Mouse (Mus musculus): ENCODE measurements at regions not wholly inside any gene's neighbourhood (a gene's known extent, or its start where the extent isn't known, plus 50 kb on each side); places are given as distances from the start of the nearest gene placed in this dataset.

DNA sequence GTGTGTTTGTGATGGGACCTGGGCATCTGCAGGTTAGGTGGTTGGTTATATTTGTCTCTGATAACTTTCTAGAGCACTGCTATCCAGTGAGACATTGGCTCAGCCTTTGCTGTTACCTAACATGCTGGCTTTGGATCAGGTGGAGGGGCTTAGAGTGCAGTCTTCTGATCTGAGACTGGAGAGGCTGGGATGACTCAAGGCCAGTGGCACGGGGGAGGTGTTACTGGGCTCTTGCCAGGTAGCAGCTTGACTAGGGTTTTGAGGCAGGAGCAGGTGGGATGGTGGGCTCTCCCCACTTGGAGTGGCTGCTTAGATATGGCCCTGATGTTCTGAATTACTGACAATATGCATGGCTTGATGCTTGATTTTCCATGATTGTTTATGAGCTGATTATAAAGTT lies 236.0 kb downstream of the Zfp704 start:
- DNase-seq: peak; percentile 38 to 47

DNA sequence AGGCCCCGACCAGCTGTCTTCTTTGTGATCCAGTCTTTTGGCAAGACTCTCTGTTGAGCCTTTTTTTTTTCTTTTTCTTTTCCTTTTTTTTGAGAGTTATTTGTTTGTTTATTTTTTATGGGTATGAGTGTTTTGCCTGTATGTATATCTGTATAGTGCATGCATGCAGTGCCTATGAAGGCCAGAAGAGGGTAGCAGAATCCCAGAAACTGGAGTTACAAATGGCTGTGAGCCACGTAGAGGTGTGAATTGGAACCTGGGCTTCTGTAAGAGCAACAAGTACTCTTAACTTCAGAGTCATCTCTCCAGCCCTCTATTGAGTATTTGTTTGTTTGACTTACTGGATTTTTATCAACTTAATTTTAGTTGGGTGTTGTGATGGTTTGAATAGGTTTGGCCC lies 239.8 kb downstream of the Zfp704 start:
- no peak for DNase-seq

DNA sequence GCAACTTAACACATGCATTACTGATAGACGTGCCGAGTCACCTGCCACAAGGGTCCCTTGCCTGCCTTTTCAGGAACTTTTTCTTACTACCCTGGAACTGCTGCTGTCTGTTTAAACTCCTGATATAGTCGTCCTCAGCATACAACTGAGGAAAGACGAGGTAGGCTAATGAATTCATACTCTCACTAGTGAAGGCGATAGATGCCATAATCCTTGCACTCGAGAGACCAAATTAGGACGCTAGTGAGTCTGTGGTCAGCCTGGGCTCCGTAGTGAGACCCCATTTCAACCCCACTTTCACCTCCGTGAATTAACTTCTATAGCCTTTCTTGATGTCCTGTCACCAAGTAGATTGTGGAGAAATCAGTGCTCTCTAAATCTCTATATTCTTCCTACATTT lies 244.1 kb downstream of the Zfp704 start:
- no peak for DNase-seq

DNA sequence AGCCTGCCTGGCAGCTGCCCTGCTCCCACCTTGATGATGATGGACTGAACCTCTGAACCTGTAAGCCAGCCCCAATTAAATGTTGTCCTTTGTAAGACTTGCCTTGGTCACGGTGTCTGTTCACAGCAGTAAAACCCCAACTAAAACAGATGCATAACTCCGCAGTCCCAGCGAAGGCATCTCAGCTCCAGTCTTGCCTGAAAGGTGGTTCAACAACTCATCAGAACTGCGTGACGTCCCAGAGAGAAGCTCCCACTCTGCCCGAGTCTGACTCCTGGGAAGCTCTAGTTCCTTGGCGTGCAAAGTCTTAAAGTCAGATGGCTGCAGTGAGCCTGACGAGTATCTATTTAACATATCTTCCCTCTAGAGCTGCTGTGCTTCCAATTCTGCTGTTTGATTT lies 250.7 kb downstream of the Zfp704 start:
- no peak for DNase-seq

DNA sequence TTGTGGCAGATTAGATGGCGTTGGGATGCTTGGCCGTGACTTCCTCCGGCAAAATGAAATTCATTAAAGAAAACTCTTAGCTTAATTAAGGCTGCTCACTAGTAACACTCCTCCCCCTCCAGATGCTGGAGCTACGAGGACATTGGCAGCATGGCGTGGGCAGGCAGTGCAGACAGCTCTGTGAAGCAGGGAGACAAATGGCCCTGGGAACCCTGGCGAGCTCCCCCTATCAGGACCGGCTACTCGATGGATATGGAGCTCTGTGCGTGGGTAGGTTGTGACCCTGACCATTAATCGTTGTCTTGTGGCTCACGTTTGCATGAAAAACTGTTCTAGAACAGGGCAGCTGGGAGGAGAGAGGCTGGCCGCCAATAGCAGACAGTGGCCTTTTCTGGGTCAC lies 251.8 kb downstream of the Zfp704 start:
- no peak for DNase-seq

DNA sequence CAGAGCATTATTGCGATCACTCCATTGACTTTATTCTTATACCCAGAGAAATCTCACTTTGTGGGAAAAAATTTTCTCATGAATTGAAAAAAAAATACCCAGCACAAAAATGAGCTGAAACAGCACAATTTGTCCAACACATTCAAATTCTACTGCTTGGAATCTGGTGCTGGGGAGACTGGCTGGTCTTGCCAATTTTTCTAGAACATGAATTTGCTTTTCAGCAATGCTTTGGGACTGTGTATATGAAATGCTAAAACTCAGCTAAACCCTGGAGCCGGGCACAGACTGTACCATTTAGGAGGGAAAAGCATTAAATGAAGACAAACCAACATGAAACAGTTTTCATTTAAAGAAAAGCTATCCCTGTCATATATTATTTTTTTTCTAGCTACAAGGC lies 252.2 kb downstream of the Zfp704 start:
- DNase-seq: no peak

DNA sequence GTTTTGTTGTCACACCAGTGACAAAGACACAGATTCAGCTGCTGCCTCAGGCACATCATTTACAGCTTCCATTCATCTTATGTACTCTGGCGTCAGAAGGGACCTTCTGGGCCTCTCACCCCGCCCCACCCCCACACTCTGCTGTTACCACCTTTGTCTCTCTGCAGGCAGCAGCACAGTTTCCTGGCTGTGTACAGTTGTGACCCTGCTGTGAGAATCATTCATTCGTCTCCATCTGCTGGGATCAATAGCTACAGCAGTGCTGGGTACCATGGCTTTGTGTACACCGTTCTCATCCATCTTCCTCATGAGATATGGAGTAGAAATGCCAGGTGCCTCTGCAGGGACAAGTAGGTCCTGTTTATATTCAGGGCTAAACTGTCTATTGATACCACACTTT lies 254.0 kb downstream of the Zfp704 start:
- DNase-seq: no peak

DNA sequence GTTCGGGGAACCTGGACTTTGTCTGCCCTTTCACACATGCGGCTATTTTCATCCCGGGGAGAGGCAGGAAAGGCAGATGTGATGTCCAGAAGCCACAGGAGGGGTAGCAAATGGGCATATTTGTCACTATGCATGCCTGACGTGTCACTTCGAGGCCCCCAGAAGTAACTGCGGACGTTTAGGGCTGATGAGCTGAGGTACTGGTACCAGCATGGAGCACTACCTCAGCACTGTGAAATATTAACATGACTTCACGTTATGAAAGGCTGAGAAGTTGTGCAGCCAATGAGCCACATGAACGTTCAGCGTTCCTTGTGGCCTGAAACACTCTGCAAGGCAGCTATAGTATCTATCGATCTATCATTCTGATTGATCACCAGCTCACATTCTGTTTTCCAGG lies 255.1 kb downstream of the Zfp704 start:
- DNase-seq: no peak

DNA sequence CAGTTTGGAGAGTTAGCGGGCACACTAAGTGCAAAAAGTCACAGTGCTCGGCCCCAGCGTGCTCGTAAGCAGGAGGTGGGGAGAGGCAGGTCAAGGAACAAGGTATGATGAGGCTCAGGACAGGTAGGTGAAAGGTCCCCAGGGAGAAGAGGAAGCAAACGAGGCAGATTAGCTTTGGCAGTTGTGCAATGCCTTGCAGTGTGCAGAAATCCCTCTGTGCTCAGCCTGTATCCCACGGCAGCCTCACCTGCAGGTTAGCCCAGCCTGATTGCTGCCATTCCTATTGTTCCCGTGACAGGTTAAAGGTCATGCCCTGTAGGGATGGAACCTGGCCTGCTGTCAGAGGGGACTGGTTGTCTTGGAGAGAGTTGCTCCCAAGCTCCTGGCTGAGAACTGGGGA lies 257.6 kb downstream of the Zfp704 start:
- DNase-seq: no peak

DNA sequence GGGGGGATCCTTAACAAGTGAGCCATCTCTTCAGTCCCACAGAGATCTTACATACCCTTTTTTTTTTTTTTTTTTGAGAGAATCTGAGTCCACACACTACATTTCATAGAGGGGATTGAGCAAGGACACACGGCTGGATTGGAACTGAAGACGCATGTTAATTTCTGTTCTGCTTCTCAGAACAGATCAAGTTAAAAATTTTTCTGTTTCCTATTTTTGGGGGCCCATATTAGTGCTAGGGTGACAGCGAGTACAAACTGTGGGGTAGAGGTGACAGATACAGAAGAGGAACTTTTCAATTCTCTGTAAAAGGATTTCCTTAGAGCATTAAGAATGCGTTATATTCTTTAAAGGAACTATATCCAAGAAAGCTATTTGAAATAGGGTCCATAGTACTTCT lies 260.1 kb downstream of the Zfp704 start:
- no peak for DNase-seq

DNA sequence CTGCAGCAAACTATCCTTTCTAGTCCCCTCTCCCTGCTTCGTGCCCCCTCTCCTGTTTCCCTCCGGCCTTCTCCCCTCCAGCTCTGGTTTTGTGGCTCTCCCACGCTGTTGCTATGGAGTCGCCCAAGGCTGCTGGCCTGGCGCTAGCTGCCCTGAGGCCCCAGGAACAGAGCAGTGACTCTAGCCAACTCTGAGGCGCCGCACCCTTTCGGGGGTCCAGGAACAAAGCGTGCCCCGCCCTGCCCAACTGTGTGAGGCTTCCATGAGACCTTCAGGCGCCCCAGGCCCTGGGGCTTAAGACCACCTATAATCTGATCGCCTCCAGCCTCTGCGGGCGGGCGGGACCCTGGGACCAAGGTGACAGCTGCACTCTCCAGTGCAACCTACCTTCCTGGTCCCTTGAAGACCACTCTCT lies 262.4 kb downstream of the Zfp704 start:
- peak; percentile 47 to 54 for DNase-seq

DNA sequence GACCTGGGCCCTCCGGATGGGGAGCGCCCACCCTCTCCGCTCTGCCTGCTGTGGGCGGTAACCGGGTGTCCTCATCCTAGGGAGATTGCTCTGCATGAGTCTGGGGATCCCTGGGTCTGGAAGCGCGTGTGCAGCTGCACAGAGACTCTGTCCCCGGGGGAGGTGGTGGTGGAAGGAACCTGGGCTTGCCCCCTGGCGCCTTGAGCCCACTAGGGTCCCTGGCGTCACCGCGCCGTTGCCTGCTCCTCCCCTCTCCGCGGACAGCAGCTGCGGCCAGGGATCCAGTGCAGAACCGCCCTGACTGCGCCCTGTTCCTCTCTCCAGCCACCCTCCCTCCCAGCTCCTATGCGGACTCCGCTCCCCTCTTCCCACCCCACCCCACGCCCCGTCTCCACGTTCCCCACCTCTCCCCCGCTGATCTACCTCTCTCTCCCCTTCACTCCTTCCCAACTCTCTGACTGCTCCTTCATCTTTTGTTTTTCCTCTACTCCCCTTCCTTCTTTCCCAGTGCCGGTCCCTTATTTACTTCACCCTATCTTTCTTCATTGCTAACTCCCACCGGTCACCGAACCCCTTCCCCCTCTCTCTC lies 262.9 kb downstream of the Zfp704 start:
- DNase-seq: peak; percentile 37 to 46

DNA sequence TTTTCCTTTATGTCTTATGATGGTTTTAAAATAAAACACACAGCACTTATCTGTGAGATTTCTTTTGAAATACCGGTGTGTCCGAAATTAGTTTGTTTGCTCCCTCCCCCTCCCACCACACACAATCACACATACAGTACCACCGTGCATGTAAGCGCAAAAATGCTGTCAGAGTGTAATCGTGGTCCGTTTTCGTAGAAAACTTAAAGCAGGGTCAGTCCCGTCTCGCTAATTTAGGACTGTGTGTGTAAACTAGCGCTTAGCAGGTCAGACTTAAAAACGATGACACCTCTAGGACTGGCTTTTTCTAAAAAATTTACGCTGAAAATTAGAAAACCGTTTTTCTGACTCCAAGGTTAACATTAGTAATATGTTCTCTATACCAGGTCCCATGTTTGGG lies 263.5 kb downstream of the Zfp704 start:
- DNase-seq: no peak

DNA sequence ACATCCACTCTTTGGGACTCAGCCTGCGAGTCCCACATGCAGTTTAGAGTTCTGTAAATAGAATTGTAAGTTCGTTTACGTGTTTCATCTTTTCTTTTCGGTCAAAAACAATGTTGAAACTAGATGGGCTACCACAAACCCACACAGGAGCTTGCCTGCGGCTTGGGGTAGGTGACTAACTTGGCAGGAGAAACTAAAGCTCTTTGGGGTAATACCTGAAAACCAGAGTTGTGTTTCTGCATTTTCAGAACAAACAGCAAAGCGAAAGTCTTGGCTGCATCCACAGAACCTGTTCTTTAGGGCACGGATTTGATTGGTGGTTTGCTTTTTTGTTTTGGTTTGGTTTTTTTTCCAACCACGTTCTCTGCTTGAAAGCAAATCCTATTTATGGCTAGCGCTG lies 264.0 kb downstream of the Zfp704 start:
- DNase-seq: no peak

DNA sequence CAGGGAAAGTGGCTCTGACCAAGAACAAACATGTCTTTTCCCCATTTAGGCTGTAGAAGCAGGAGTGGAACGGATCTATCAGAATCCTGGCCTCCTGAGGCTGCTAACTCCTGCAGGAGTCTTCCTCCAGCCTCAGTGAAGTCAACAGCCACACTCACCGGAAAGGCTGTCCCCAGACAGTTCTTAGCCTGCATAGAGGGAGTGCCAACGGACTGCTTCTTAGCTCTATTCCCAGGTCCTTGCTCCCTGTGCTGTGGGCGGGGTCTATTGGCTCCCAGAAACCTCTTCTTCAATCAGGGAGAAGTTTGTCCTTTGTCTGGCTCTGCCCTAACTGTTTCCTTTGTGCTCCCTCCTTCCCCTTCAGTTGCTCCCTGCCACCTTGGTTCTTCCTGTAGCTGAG lies 266.3 kb downstream of the Zfp704 start:
- no peak for DNase-seq

DNA sequence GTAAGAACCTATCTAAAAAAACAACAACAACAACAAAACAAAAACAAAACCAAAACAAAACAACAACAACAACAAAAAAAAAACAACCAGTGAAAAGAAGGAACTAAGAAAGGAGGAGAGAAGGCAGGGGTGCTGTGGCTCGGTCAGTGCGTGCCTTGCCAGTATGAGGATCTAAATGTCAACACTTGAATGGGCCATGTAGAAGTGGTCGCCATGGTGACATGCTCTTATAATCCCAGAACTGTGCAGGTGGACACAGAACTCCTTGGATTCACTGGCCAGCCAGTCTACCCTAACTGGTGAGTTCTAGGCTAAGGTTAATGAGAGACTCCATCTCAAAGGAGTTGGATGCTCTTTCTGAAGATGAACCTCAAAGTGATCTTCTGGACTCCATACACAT lies 267.7 kb downstream of the Zfp704 start:
- no peak for DNase-seq

DNA sequence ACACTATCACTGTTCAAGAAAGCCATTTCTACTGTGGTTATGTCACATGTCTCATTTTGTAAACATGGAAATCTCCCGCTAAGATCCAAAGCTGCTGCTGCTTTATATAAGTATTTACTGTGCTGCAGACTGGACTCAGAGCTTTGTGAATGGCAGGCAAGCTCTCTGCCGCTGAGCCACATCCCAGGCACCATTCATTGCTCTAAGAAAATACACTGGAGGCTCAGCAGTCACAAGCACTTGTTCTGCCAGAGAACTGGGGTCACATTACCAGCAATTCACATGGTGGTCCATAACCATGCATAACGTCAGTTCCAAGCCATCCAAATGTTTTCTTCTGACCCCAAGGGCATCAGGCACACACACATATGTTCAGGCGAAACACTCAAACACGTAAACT lies 268.2 kb downstream of the Zfp704 start:
- DNase-seq: no peak

DNA sequence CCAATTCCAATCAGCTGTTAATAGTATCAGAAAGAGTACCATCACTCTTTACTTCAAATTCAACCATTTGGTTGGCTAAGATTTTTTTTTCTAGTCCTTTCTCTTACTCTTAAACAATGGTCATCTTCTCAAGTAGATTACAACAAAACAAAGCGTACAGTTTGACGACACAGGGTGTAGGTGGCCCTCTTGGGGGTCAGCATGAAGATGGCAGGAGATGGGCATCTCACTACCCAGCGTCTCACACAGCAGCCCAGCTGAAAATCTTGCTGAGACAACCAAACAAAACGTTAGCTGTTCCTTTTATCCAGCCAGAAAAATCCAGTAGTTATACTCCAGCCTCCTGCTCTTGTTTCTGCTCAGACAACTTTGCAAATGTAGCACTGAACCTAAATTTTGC lies 268.6 kb downstream of the Zfp704 start:
- DNase-seq: no peak

DNA sequence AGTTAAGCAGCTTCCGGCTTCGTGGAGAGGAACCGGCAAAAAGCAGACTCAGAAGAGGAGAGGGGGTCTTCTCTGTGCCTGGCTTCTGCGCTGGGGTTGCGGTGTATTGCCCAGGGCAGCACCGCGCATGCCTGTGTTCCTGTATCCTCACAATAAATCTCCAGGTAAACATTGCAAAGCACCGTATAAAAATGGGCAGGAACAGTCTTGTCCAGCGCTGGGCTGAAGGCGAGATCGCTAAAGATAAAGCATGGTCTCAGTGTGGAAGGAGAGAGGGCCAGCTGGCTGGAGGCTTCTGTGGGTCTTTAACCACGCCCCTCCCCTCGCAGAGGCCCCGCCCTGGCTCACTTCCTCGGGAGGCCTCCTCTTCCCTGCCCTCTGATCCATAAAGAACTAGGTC lies 269.1 kb downstream of the Zfp704 start:
- peak; percentile 45 to 56 for DNase-seq

DNA sequence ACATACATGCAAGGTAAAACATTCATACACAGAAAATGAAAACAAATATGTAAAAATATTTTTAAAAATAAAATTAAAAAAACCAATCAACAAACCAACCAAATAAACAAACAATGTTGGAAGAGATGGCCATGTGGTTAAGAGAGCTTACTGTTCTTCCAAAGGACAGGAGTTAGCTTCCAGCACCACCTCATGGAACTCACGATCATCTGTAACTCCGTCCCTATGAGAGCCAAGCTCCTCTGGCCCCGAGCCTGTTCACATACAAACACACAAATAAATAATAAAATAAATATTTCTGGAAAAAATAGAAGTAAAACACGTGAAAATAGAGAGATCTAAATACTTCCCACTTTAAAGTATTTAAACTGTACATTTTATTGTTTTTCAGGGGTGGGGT lies 269.5 kb downstream of the Zfp704 start:
- peak; percentile 26 to 28 for DNase-seq

DNA sequence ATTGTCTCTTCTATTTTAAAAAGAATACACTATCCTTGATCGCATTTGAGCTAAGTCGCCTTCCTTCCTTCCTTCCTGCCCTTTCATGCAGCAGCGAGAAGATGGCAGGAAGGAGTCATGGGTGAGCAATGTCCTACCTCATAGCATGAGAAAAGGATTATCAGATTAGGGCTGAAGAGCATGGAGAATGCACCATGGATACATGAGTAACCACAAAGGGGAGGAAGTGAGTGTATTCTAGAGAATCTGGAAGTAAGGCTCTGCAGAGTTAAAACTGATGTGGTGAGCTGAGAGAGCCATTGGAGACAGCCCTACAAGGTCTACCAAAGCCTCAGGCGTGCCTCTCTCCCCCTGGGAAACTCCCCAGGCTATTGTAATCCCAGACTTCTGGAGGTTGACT lies 270.2 kb downstream of the Zfp704 start:
- DNase-seq: no peak

DNA sequence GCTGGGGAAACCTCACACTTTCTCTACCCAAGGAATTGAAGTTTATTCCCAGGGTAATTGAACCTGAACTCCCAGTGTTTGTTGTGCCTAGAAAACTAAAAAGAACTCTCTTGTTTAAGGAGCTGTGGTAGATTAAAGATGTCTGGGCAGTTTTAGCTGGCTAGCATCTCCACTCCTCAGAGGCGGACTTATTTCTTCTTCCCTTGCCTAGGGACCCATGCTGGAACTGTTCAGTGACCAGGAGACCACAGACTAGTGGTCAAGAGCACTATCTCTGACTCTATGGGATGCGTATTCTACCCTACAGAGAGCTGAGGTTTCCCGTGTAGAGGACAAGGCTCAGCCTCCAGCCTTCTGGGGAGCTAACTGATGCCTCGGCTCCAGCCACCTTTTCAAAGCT lies 274.3 kb downstream of the Zfp704 start:
- no peak for DNase-seq
